Mouse (Mus musculus) MEL (cell line): ENCODE data around the gene Ksr1. TPM values are rescaled to one million over a fixed set of nuclear protein-coding genes. Genes with fewer than 3 reads are reported as not detected.

Source experiments
- DNase-seq: peaks from one replicate; pipeline ENCODE4 v3.0.0; 2011; ENCODE audit warnings: low read depth, low spot score
- H3K27ac ChIP-seq: 2 replicates; pipeline ENCODE4 v1.5.1; 2012; ENCODE audit warnings: low read depth, mild to moderate bottlenecking, control low read depth, low read length, moderate library complexity; ENCODE audit not compliant: control insufficient read depth
- H3K27me3 ChIP-seq, 2 experiments: fragments of 150-350 bp in 1 of 2; sonication (generic) in 1 of 2; 2 replicates each; pipeline ENCODE4 v1.6.1; 2012; ENCODE audit warnings: low read length in 2 of 2, mild to moderate bottlenecking in 2 of 2, improper control_type of control experiment in 1 of 2, moderate library complexity in 1 of 2; ENCODE audit not compliant: insufficient read depth in 2 of 2, control insufficient read depth in 1 of 2
- H3K36me3 ChIP-seq, 2 experiments: 2 replicates each; pipeline ENCODE4 v1.6.1; 2012 to 2014; ENCODE audit warnings: low read length in 2 of 2, improper control_type of control experiment in 1 of 2, inconsistent platforms in 1 of 2, mild to moderate bottlenecking in 1 of 2; ENCODE audit not compliant: insufficient read depth in 2 of 2, control insufficient read depth in 1 of 2
- H3K4me1 ChIP-seq, 2 experiments: fragments of 150-350 bp in 1 of 2; sonication (generic) in 1 of 2; 2 replicates each; pipeline ENCODE4 v1.6.1; 2012; ENCODE audit warnings: low read length in 2 of 2, improper control_type of control experiment in 1 of 2, mild to moderate bottlenecking in 1 of 2; ENCODE audit not compliant: insufficient read depth in 2 of 2, control insufficient read depth in 1 of 2
- H3K4me3 ChIP-seq, 2 experiments: fragments of 150-350 bp in 1 of 2; sonication (generic) in 1 of 2; 2 replicates each; pipeline ENCODE4 v1.5.1; 2012; ENCODE audit warnings: low read depth in 2 of 2, low read length in 2 of 2, mild to moderate bottlenecking in 2 of 2, moderate library complexity in 2 of 2, control low read depth in 1 of 2, improper control_type of control experiment in 1 of 2; ENCODE audit not compliant: control insufficient read depth in 1 of 2, insufficient read depth in 1 of 2
- H3K79me2 ChIP-seq: 2 replicates; pipeline ENCODE4 v1.6.1; 2012; ENCODE audit warnings: mild to moderate bottlenecking, low read length, moderate library complexity; ENCODE audit not compliant: control insufficient read depth, poor library complexity, insufficient read depth
- H3K9ac ChIP-seq: 2 replicates; pipeline ENCODE4 v1.6.1; 2012; ENCODE audit warnings: low read depth, mild to moderate bottlenecking, control low read depth, low read length, moderate library complexity; ENCODE audit not compliant: control insufficient read depth, poor library complexity, severe bottlenecking
- H3K9me3 ChIP-seq: fragments of 150-350 bp; sonication (generic); replicated peaks from 2 replicates; pipeline ENCODE4 v1.6.1; 2012; ENCODE audit warnings: mild to moderate bottlenecking, low read length, improper control_type of control experiment, moderate library complexity; ENCODE audit not compliant: insufficient read depth
- CHD2 ChIP-seq: IDR thresholded peaks from 2 replicates; pipeline ENCODE4 v1.6.1; 2011; ENCODE audit warnings: low read length, improper control_type of control experiment
- ELF1 ChIP-seq: IDR thresholded peaks from 2 replicates; pipeline ENCODE4 v1.6.1; 2014; ENCODE audit warnings: low read depth, mild to moderate bottlenecking, inconsistent platforms, low read length, improper control_type of control experiment, moderate library complexity
- EP300 ChIP-seq, 2 experiments: IDR thresholded peaks; 2 replicates each; pipeline ENCODE4 v1.6.1; 2011; ENCODE audit warnings: improper control_type of control experiment in 2 of 2, low read length in 2 of 2, low read depth in 1 of 2, mild to moderate bottlenecking in 1 of 2
- GABPA ChIP-seq: IDR thresholded peaks from 2 replicates; pipeline ENCODE4 v1.6.1; 2012; ENCODE audit warnings: low read depth, mild to moderate bottlenecking, inconsistent platforms, low read length, improper control_type of control experiment, moderate library complexity
- GATA1 ChIP-seq: IDR thresholded peaks from 2 replicates; pipeline ENCODE4 v1.6.1; 2011; ENCODE audit warnings: low read depth, low read length, improper control_type of control experiment
- JUND ChIP-seq: IDR thresholded peaks from 2 replicates; pipeline ENCODE4 v1.6.1; 2011; ENCODE audit warnings: low read depth, mild to moderate bottlenecking, improper control_type of control experiment, low read length
- MYB ChIP-seq: IDR thresholded peaks from 2 replicates; pipeline ENCODE4 v1.6.1; 2011; ENCODE audit warnings: mild to moderate bottlenecking, low read depth, low read length, improper control_type of control experiment
- MYC ChIP-seq: IDR thresholded peaks from 2 replicates; pipeline ENCODE4 v1.6.1; 2011; ENCODE audit warnings: low read depth, mild to moderate bottlenecking, low read length, improper control_type of control experiment, moderate library complexity
- SIN3A ChIP-seq: IDR thresholded peaks from 2 replicates; pipeline ENCODE4 v1.6.1; 2012; ENCODE audit warnings: low read length, improper control_type of control experiment, inconsistent platforms
- SMC3 ChIP-seq: IDR thresholded peaks from 2 replicates; pipeline ENCODE4 v1.6.1; 2011; ENCODE audit warnings: low read depth, low read length, improper control_type of control experiment
- TCF12 ChIP-seq: IDR thresholded peaks from 2 replicates; pipeline ENCODE4 v1.6.1; 2014; ENCODE audit warnings: low read depth, mild to moderate bottlenecking, inconsistent platforms, low read length, improper control_type of control experiment, moderate library complexity
- UBTF ChIP-seq: IDR thresholded peaks from 2 replicates; pipeline ENCODE4 v1.6.1; 2012; ENCODE audit warnings: low read depth, mild to moderate bottlenecking, inconsistent platforms, low read length, improper control_type of control experiment, moderate library complexity, borderline replicate concordance; ENCODE audit not compliant: insufficient read depth
- USF1 ChIP-seq: IDR thresholded peaks from 2 replicates; pipeline ENCODE4 v1.6.1; 2014; ENCODE audit warnings: low read depth, mild to moderate bottlenecking, inconsistent platforms, low read length, improper control_type of control experiment, moderate library complexity
- ZC3H11A ChIP-seq: IDR thresholded peaks from 2 replicates; pipeline ENCODE4 v1.6.1; 2012; ENCODE audit warnings: low read depth, mild to moderate bottlenecking, inconsistent platforms, low read length, improper control_type of control experiment
- ZNF384 ChIP-seq: IDR thresholded peaks from 2 replicates; pipeline ENCODE4 v1.6.1; 2012; ENCODE audit warnings: low read depth, mild to moderate bottlenecking, inconsistent platforms, low read length, improper control_type of control experiment
- polyA plus RNA-seq, 2 experiments: library from polyadenylated mRNA; stranded (reverse) in 1 of 2; unstranded in 1 of 2; fragments of >175 nt in 1 of 2; fragments of >200 nt in 1 of 2; gene quantifications; 2 replicates each; pipeline versions ENCODE4 v1.2.1 to v1.2.4; 2012; ENCODE audit warnings: low replicate concordance in 2 of 2, low read depth in 1 of 2; ENCODE audit not compliant: insufficient read length in 2 of 2, insufficient read depth in 1 of 2, missing spikeins in 1 of 2
- total RNA-seq: library from RNA; depleted of rRNA; stranded (reverse); fragments of 300-350 nt; gene quantifications from 2 replicates; pipeline ENCODE4 v1.2.3, GENCODE M21; 2012

Gene Ksr1
- total and polyA plus RNA-seq, 3 experiments, result 9.7 to 18.4 TPM; not detected in 1

- no peaks in the 10 kb centered on the region for H3K27me3 ChIP-seq
- H3K4me3 ChIP-seq, result no peak overlapping the region
- H3K4me1 ChIP-seq, result peaks cover 8 to 13% of the 10 kb centered on the region in 2 experiments
- peaks cover 0 to 12% of the 10 kb centered on the region in 2 experiments; a peak in 2 of 4 replicates for H3K36me3 ChIP-seq
- H3K9ac ChIP-seq, result no peak overlapping the region
- H3K79me2 ChIP-seq, result no peaks in the 10 kb centered on the region
- TF ChIP-seq EP300 (IDR thresholded peaks at IDR 0.05; ENCODE audit: low read depth in 1 of 2, low read length in 2 of 2), result no peak
- no peak for TF ChIP-seq JUND
- TF ChIP-seq USF1, result no peak
- H3K9me3 ChIP-seq, result no peaks in the 10 kb centered on the region
- H3K27ac ChIP-seq, result no peak overlapping the region
- DNase-seq, result no peak
Measured at GRCm38 (mm10) chr11:79067172-79067571, 79.0 kb downstream of the Ksr1 start.

- peaks cover 1 to 3% of the 10 kb centered on the region in 2 experiments for H3K4me1 ChIP-seq
- TF ChIP-seq TCF12 (no peak), GABPA (no peak), MYC (no peak), ZC3H11A (no peak), SIN3A (no peak), CHD2 (no peak), SMC3 (no peak), UBTF (no peak)
- H3K9me3 ChIP-seq, result no peaks in the 10 kb centered on the region
- H3K27me3 ChIP-seq, result no peaks in the 10 kb centered on the region
- no peak overlapping the region for H3K4me3 ChIP-seq
- H3K9ac ChIP-seq, result no peak overlapping the region
- peaks cover 0 to 2% of the 10 kb centered on the region in 2 experiments; a peak in 2 of 4 replicates for H3K36me3 ChIP-seq
- DNase-seq, result no peak
- no peak overlapping the region for H3K27ac ChIP-seq
- H3K79me2 ChIP-seq, result no peaks in the 10 kb centered on the region
Measured at GRCm38 (mm10) chr11:79066191-79066530, 80.0 kb downstream of the Ksr1 start.

GRCm38 (mm10) chr11:79065463-79066190, 80.6 kb downstream of the Ksr1 start:
- Histone ChIP-seq H3K79me2 (no peaks in the 10 kb centered on the region), H3K4me1 (no peaks in the 10 kb centered on the region), H3K9ac (no peak overlapping the region), H3K27ac (no peak overlapping the region), H3K36me3 (no peaks in the 10 kb centered on the region), H3K4me3 (no peak overlapping the region), H3K9me3 (no peaks in the 10 kb centered on the region), H3K27me3 (no peaks in the 10 kb centered on the region)
- no peak for DNase-seq
- TF ChIP-seq ZC3H11A, result no peak
- TF ChIP-seq MYB, result no peak
- TF ChIP-seq CHD2, result no peak
- TF ChIP-seq ZNF384, result no peak
- no peak for TF ChIP-seq ELF1
- no peak for TF ChIP-seq GATA1
- TF ChIP-seq MYC, result no peak
